Mouse (Mus musculus) hematopoietic stem cell, adult 5-6 weeks (primary cell): ENCODE data around the gene Rsph6a. TPM values are rescaled to one million over a fixed set of nuclear protein-coding genes. Genes with fewer than 3 reads are reported as not detected.
A peak's percentile ranks its signal among the peaks of the same experiment; 100 is the strongest.

Source experiments
- ATAC-seq, 2 experiments: fragments of 125-278 bp in 1 of 2; replicated peaks in 1 of 2; 2 replicates each; pipeline ENCODE4 v1.8.0; 2016 to 2017; ENCODE audit warnings: inconsistent platforms in 2 of 2, mild to moderate bottlenecking in 2 of 2, moderate number of reproducible peaks in 2 of 2, low read depth in 1 of 2, moderate TSS enrichment in 1 of 2; ENCODE audit not compliant: low FRiP score in 2 of 2, poor library complexity in 2 of 2, severe bottlenecking in 2 of 2, insufficient read depth in 1 of 2, low TSS enrichment in 1 of 2
- total RNA-seq: library from RNA; stranded (forward); fragments of 172-1452, 232-1000 nt; gene quantifications from 2 replicates; pipeline ENCODE4 v1.2.3, GENCODE M21; 2017

The Rsph6a gene
- total RNA-seq, 1 experiment from 2014 or later, result not detected

GRCm38 (mm10) chr7:19119083-19119482, 64.6 kb downstream of the Rsph6a start:
- ATAC-seq, result no peak

- peak; percentile 100 for ATAC-seq
Measured at GRCm38 (mm10) chr7:19119631-19120429, 65.3 kb downstream of the Rsph6a start, which contains the start of gene Fbxo46. Gene Fbxo46, plus strand, starts transcription at chr7:19119859.

GRCm38 (mm10) chr7:19121686-19122085, 67.2 kb downstream of the Rsph6a start:
- ATAC-seq, result no peak

Other genes with a start within 250 kb of the Rsph6a start
- gene Psg17, start 233.1 kb upstream of the Rsph6a start, total RNA-seq, result not detected in 2 replicates
- gene Mill2, start 214.7 kb upstream of the Rsph6a start, total RNA-seq, result 3.1 and 4.6 TPM in 2 replicates
- gene Pglyrp1, start 183.4 kb upstream of the Rsph6a start, total RNA-seq, result 14.1 and 39.9 TPM in 2 replicates
- gene Ccdc61, start 144.3 kb upstream of the Rsph6a start, total RNA-seq, result 12.6 and 15.5 TPM in 2 replicates
- gene Nova2, start 128.8 kb upstream of the Rsph6a start, total RNA-seq, result 0.10 TPM in 1 of 2 replicates, not detected in the other
- gene Nanos2, start 67.3 kb upstream of the Rsph6a start, total RNA-seq, result not detected in 2 replicates
- 0.10 and 0.69 TPM in 2 replicates for gene Mypop, start 63.4 kb upstream of the Rsph6a start, total RNA-seq
- gene Irf2bp1, start 50.6 kb upstream of the Rsph6a start, total RNA-seq, result 13.1 and 16.8 TPM in 2 replicates
- gene Foxa3, start 31.2 kb upstream of the Rsph6a start, total RNA-seq, result 2.7 and 3.3 TPM in 2 replicates
- 41.0 and 42.4 TPM in 2 replicates for gene Sympk, start 30.3 kb upstream of the Rsph6a start, total RNA-seq
- 13.5 TPM in 2 replicates for gene Dmwd, start 21.5 kb downstream of the Rsph6a start, total RNA-seq
- 3.6 TPM in 1 of 2 replicates, not detected in the other for gene Dmpk, start 29.2 kb downstream of the Rsph6a start, total RNA-seq
- 7.9 and 9.3 TPM in 2 replicates for gene Six5, start 39.9 kb downstream of the Rsph6a start, total RNA-seq
- gene Gm4969, start 63.7 kb downstream of the Rsph6a start, total RNA-seq, result 0.50 and 1.1 TPM in 2 replicates
- gene Fbxo46, start 65.2 kb downstream of the Rsph6a start, total RNA-seq, result 7.8 and 8.3 TPM in 2 replicates
- 3.5 and 4.8 TPM in 2 replicates for gene Qpctl, start 94.6 kb downstream of the Rsph6a start, total RNA-seq
- 55.1 and 97.6 TPM in 2 replicates for gene Snrpd2, start 95.0 kb downstream of the Rsph6a start, total RNA-seq
- gene Gipr, start 111.4 kb downstream of the Rsph6a start, total RNA-seq, result not detected in 2 replicates
- gene Eml2, start 121.7 kb downstream of the Rsph6a start, total RNA-seq, result 20.0 and 23.6 TPM in 2 replicates
- 0.74 and 1.4 TPM in 2 replicates for gene Gpr4, start 157.8 kb downstream of the Rsph6a start, total RNA-seq
- 19.9 and 26.8 TPM in 2 replicates for gene Opa3, start 173.6 kb downstream of the Rsph6a start, total RNA-seq
- gene Vasp, start 217.1 kb downstream of the Rsph6a start, total RNA-seq, result 99.8 and 117 TPM in 2 replicates
- 0.25 TPM in 1 of 2 replicates, not detected in the other for gene Ppm1n, start 225.4 kb downstream of the Rsph6a start, total RNA-seq
- not detected in 2 replicates for gene Rtn2, start 227.9 kb downstream of the Rsph6a start, total RNA-seq